Mouse (Mus musculus): Measurements from ENCODE around the gene Ccdc7a.

The Ccdc7a gene

DNA sequence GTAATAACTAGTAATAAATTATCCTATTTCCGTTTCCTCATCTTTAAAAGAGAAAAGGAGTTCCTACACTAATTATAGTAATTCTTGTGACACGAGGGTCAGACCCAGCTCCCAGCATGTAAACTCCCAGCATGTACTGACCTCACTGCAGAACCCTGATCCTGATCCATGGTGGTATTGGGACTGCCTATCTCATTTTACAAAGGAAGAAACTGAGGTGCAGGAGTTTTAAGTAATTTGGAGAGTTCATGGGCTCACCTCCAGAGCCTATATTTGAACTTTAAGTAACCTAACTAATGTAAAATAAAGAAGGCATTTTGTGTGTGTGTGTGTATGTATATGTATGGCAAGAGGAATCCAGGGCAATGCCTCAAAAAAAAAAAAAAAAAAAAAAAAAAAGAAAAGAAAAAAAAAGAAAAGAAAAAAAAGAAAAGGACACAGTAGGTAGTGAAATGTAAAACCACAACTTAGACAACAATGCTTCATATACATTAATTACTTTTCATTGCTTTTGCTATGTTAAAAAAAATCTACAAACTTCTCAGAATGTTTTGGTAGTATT is 378.8 kb downstream of the Ccdc7a start:
- no peak for DNase-seq (ENCODE audit: low spot score)

DNA sequence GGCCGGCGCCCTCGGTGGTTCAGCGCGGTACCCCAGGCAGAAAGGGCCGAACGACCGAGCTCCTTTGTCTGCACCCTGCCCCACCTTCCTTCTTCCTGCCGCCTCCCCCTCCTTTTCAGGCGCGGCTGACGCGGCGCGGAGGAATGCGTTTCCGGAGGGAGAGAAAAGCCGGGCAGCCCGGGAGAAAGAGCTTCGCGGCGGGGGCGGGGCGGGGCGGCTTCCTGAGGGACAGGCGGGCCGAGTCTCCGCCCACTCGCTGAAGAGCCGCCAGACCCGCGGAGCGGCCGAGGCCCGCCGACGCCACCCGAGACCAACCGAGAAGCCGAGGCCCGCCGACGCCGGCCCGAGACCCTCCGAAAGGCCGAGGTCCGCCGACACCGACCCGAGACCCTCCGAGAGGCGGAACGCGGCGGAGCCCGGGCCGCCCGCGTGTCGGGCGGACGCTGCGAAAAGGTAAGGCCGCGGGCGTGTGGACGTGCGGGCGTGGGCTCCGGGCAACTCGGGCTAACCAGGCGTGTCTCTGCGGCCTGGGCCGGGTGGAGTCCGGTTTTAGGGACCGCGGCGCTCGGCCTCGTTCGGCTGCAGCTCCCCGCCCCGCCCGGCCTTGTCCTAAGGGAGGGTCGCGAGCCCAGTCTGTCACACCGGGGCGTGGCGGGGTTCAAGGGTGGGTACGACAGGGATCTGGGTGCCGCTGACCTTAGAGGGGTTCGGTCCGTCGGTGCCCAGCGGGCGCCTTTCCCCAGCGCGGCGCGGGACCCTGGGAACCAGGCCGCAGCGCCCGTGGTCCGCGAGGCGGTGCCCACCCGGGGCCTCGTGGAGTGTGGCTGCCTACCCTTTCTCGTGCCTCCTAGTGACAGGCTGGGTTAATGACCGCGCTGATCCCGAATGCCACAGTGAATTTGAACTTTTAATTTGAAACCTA is 379.5 kb downstream of the Ccdc7a start, which contains the start of gene Itgb1:
Gene Itgb1 (plus strand): TSS at position 148 of the 922 bp plus-strand sequence.
- DNase-seq (ENCODE audit: low spot score): peak; percentile 93

DNA sequence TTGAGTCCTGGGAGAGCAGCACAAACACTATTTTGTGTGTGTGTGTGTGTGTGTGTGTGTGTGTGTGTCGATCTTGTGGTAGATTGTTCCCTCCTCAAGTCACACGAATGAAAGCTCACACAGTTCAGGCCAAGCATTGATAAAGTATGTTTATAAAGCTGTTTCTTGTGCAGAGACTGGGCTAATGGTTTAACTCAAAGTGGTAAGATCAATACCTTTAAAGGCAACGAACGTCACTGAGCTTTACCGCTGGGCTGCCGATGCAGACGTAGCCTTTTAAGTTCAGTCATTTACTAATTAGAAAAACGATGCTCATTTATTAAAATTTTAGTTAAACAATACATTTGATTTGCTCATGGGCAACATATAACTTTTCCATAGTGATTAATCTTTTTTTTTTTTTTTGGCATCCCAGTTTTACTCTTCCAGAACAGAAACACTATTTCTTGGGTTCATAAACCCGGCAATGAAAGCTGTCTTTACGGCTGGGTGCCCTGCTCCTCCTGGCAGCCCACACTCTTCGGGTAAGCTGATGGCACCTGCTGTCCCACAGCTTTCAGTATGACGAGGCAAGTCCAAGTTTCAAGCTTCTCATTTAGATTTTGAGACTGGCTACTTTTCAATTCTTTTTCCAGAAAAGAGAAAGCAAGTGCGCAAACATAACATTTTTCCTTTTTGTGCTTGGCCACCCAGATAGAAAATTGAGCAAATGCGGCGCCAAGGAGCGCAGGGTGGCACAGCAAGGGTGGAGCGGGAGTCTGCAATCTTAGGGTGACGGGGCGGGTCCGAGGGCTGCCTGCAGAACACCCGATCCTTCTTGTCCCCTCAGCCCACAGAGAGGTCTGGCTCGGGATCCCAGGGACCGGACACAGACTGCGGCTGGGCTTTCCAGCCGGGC is 380.5 kb downstream of the Ccdc7a start:
- DNase-seq (ENCODE audit: low spot score): peak; percentile 12

Measured in testis, postnatal 14 days (tissue).